Mouse (Mus musculus) spleen, adult 12 weeks (tissue): Measurements from ENCODE around the gene Ubash3b.

Experiments
- DNase-seq: peaks from one replicate; pipeline ENCODE4 v3.0.0; 2022; ENCODE audit warnings: low spot score

Gene Ubash3b

GRCm38 (mm10) chr9:41166886-41167285 is 5.4 kb upstream of the Ubash3b start:
- no peak for DNase-seq

DNA sequence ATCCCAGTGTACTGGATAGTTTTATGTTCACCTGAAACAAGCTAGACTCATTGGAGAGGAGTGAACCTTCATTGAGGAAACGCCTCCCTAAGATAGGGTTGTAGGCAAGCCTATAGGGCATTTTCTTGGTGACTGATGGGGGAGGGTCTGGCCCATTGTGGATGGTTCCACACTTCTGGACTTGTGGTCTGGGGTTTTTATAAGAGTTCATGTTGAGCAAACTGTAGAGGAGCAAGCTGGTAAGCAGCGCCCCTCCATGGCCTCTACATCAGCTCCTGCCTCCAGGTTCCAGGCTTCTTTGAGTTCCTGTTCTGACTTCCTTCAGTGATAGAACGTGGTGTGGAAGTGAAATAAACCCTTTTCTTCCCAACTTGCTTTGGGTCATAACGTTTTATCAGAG is 866 bp upstream of the Ubash3b start:
- DNase-seq: no peak

- DNase-seq: no peak
These were observed 841 bp downstream of the Ubash3b start for GRCm38 (mm10) chr9:41160536-41161176.

- no peak for DNase-seq
These were observed 2.3 kb downstream of the Ubash3b start for GRCm38 (mm10) chr9:41159223-41159622.

- DNase-seq: no peak
These were observed 3.5 kb downstream of the Ubash3b start for GRCm38 (mm10) chr9:41157872-41158567.

DNA sequence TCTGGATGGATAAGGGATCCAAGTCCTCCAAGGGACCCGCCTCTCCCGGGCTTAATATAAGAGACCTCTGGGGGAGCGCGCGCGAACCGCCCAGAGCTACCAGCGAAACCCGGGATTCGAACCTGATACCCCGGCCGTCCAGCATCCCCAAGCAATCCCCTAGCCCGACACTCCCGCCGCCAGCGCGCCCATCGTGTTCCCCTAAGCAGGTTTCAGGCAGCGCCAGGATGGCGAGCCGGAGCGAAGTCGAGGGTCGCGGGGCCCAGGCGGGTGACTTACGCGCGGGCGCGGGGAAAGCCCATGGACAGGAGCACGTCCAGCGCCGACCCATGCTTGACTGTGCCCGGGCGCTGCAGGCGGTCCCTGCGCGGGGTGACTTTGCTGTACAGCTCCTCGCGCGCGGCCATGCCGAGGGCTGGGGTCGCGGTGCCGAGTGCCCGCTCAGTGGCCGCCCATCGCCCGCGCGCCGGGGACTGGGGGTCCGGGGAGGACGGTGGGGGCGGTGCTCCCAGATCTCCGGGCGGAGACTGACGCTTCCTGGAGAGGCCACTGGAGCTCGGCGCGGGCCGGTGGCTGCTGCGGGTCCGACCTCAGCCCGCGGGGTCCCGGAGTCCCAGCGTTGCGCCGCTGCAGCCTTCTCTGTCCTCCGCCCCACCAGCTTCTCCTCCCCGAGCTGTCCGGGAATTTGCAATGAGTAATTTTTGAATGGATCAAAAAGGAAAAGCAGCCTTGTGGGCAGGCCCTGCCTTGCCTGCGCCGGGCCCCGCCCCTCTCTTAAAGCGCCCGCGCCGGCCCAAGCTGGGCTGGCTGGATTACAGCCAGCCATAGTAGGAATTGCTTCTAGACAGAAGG is 4.3 kb downstream of the Ubash3b start:
- peak; percentile 35 for DNase-seq

GRCm38 (mm10) chr9:41156720-41157019 is 4.8 kb downstream of the Ubash3b start:
- DNase-seq: no peak

- DNase-seq: no peak
These were observed 5.3 kb downstream of the Ubash3b start for GRCm38 (mm10) chr9:41156006-41156719.

DNA sequence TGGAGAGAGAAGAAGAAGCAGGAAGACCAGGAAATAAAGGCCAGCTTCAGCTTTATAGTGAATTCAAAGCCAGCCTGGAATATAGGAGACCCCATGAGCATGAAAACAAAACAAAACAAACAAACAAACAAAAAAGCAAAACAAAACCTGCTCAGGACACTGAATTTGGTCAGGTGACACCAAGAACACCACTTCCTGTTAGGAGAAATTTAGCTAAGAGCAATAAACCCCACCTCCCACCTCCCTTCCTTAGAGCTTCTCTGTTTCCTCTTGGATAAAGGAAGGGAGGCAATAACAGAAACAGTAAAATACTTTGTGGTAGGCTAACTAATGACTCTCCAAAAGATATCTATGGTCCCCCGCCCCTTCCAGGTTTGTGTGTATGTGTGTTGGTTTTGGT is 7.5 kb downstream of the Ubash3b start:
- no peak for DNase-seq

GRCm38 (mm10) chr9:41153050-41153449 is 8.4 kb downstream of the Ubash3b start:
- no peak for DNase-seq

DNA sequence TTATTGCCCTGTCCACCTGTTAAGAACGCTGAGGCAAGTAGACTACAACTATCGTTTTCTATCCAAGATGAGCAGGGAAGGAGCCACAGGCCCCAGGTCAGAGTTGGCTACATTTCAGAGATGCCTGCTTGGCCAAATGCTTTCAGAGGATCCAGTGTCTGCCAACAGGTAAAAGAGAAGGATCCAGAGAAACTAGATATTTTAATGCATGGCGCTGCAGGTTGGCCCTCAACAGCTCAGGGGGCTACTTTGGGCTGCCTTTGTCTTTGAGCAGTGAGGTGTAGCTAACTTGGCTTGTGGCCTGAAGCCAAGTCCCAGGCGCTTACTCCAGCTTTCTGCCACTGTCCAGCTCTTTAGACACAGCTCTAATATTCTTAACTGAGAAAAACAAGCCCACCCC is 10.0 kb downstream of the Ubash3b start:
- DNase-seq: no peak

GRCm38 (mm10) chr9:41149896-41150295 is 11.6 kb downstream of the Ubash3b start:
- DNase-seq: no peak

DNA sequence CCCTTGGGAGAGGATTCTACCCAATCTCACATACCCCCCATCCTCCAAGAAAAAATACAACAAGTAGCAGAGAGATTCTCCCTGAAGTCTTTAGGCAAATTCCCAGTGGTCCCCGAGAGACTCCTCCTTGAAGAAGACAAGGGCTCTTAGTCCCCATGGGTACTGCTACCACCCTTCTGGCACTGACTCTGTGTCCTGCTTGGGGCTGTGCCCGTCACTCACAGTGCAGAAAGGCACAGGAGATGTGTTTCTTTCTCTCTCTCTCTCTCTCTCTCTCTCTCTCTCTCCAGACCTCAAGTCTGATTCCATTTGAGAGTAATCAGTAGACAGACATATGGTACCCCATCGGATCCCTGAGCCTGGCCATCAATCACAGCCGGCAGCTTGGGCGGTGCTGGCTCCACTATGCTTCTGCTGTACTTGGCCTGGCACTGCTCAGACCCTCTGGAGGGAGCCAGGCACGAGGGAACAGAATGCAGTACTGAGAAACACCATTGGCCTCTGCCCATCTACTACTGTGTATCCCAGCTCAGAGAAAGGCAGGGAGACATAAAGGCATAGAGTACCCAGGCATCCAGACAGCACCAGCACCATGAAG is 12.3 kb downstream of the Ubash3b start:
- DNase-seq: no peak

- no peak for DNase-seq
These were observed 12.9 kb downstream of the Ubash3b start for GRCm38 (mm10) chr9:41148600-41148999.

- DNase-seq: no peak
These were observed 14.2 kb downstream of the Ubash3b start for GRCm38 (mm10) chr9:41147203-41147842.

- DNase-seq: no peak
These were observed 17.7 kb downstream of the Ubash3b start for GRCm38 (mm10) chr9:41143825-41144224.

- DNase-seq: no peak
These were observed 18.4 kb downstream of the Ubash3b start for GRCm38 (mm10) chr9:41143115-41143514.

GRCm38 (mm10) chr9:41141026-41141425 is 20.5 kb downstream of the Ubash3b start:
- DNase-seq: no peak

DNA sequence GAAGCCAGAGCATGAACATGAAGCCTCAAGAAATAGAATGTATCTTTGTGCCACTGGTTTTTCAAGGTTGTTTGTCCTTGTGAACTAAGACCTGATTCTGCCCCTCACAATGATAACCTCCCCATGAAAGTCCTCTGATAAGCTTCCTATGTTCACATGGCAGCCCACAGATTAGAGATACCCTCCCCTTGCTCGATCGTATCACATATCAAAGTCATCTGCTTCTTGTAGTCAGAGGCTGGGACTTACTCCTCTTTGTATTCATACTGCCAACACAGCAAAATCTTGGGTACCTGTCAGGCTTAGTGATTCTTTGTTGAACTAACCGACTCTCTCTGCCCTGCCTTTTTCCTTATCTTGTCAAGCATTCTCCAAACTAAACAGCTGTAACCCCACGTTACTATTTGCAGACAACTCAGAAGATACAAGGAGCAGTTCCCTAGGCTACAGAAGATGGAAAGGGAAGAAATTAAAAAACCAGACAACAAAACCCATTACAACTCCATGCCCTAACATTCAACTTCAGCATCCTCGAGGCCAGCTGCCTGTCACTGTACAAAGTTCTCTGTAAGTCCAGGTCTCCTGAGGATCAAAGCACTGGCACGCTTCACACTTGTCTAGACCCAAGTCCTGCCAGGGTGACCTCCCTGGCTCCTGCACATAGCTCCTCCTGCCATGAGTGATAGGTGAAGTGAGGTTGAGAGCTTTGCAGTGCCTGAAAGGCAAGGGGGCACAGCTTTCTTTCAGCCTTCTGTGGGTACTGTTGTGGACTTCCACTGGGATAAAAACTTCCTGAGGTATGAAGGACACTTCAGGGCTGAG is 22.3 kb downstream of the Ubash3b start:
- DNase-seq: no peak

DNA sequence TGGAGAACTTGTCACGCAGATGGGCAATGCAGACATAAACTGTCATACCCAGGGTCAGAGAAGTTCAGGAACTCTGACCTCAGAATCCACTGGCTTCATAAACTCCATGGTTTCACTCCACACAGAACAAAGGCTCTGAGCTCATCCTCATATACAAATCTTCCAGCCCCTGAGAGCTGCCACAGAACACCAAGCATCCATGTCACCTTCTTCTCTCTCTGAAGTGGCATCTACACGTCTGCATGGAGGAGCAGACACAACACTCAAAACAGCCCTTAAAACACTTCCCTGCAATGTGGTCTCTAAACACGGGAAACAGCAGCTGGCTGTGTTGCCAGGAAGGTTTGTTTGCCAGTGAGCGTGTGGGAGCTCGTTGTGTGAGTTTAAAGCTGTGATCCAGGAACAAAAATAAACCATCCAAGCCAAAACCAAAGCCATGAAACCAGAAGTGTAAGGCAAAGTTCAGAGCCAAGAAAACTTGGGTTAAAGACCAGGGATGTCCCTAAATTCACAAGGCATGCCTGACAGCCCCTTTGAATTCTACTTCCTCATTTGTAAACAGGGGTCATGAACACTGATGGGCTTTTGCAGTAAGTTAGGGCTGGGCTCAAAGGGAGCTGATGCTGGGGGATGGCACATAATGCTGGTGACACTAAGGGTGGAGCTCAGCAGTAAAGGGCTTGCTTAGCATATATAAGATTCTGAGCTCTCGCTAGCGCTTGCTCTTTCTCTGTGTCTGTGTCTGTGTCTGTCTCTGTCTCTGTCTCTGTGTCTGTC is 24.6 kb downstream of the Ubash3b start:
- DNase-seq: no peak
